Mouse (Mus musculus) heart, postnatal 10 days (tissue): ENCODE results near the gene Celsr3. TPM values are rescaled to one million over a fixed set of nuclear protein-coding genes. Genes with fewer than 3 reads are reported as not detected.
A peak's percentile ranks its signal among the peaks of the same experiment; 100 is the strongest.

Experiments used
- DNase-seq, 2 experiments: peaks; one replicate each; pipeline ENCODE4 v3.0.0; 2021
- intact Hi-C: fragments of 180-260 bp; cut with DNase I; formaldehyde crosslinking; loops from one replicate; pipeline ENCODE4 v1.15.1; 2025
- total RNA-seq, 2 experiments: library from RNA; stranded (reverse); gene quantifications; 2 replicates each; pipeline ENCODE4 v1.2.3; 2021

Celsr3 gene
- total RNA-seq = under 1 TPM; 0.22 to 0.24 TPM

DNA sequence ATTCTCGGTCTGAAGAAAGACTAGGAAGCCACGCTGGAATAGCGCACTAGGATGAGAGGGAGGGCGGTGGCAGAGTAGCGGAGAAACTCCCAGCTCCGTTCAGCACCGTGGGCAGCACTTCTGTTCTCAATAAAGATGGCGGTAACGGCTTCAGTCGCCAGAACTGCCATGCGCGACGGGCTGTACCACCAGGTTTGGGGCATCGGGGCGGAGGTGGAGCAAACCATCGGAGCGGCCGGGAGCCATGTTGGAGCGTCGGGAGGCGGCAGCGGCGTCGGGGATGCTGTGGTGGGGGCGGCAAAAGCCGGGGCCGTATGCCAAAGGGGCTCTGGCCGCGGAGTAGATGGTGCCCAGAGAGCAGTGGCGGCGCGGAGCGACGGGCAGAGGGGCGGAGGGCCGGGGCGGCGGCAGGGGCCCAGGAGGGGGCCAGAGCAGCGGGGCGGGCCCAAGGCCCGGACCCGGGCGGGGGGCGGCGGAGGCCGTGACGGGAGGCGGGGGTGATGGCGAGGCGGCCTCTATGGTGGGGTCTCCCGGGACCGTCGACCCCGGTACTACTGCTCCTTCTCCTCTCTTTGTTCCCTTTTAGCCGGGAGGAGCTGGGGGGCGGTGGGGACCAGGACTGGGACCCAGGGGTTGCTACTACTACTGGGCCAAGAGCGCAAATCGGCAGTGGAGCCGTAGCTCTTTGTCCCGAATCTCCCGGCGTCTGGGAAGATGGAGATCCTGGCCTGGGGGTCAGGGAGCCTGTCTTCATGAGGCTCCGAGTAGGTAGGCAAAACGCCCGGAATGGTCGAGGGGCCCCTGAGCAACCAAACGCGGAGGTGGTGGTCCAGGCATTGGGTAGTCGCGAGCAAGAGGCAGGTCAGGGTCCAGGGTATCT lies at the start of gene Celsr3:
Gene Celsr3, plus strand, starts transcription at position 501 of the 880 bp plus-strand sequence.
- intact Hi-C loops = no loop called here
- peak; percentile 69 to 71 for DNase-seq

DNA sequence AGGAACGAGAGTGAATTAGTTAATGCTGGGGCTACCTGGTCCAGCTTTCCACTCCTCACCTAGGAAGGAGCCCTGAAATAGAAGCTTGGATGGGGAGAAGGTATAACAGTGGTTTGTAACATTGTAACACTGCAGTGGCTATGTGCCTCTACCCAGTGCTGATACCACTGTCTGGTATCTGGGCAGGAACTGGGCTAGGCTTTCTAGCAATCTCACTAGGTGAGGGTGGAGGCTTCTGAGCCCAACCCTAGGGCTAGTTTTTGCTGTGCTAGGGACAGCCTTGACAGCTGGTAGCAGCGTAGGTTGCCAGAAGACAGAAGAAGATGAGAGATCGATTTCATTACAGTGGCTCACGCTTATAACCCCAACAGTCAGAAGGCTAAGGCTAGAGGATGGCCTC lies 49.5 kb upstream of the Celsr3 start:
- intact Hi-C loops = no loop called here
- no peak for DNase-seq

DNA sequence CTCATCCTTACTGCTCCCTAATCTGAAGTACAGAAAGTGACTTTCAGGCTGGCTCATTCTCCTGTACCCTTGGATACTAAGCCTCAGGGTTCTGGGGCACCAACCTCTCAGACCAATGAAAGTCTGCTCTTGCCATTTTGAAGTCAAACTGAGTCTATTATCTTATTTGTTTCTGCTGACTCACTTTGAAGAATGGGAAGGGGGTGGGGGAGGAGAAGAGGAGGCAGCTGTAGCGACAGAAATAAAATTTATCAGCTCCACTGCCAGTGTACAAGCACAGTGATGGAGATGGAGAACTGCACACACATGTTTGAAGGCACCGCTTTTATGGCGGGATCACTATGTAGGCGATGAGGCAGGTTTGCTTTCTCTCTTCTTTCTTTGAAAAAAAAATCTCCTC lies 48.8 kb upstream of the Celsr3 start:
- intact Hi-C loops = no loop called here
- DNase-seq = no peak

DNA sequence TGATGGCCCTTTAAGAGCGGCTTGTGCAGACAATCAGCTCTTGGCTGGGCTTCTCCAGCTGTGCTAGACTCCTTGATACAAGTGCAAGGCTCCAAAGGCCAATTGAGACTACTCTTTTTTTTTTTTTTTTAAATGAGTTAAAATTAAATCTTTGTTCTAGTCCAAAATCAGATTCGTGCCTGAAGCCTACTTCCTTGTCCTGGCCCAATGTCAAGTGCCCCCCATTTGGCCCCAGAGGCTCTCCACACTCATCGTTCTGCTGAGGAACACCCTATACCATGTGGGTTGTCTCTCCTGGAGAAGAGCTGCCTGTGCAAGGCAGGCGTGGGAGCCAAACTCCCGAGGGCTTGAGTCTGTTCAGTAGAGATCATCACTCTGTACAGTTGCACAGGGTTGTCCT lies 45.2 kb upstream of the Celsr3 start:
- DNase-seq = peak; percentile 18 to 27
- intact Hi-C loops = no loop called here

- DNase-seq = no peak
- intact Hi-C loops = no loop called here
These were observed 44.2 kb upstream of the Celsr3 start for GRCm38 (mm10) chr9:108781891-108782290.

DNA sequence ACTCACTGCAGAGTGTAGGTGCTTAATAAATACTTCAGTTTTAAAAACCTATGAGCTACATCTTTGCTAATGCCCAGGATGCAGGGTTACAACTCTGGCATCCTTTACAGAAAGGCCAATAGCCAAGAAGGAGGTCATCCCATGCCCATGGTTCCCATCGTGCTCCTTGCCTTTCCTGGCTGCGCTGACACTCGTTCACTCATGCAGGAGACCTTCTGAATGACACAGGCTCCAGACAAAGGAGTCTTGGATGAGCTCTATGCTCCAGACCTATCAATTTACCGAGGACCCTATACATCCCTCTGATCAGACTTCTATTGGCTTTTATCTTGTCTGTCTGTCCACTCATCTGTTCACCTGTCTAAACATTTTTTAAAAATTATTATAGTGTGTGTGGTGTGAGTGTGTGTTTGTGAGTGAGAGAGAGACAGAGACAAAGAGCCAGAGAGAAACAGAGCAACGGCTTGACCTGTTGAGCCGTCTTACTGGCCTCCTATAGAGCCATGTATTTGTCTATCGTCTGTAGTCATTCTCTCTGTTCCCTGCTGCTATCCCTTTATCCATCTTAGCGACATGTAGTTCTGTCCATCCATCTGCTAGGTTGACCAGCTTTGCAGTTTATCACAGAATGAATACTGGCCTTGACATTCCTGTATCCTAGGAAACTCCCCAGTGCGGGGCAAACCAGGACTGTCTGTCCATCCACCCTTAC lies 43.1 kb upstream of the Celsr3 start:
- DNase-seq = no peak
- intact Hi-C loops = no loop called here

DNA sequence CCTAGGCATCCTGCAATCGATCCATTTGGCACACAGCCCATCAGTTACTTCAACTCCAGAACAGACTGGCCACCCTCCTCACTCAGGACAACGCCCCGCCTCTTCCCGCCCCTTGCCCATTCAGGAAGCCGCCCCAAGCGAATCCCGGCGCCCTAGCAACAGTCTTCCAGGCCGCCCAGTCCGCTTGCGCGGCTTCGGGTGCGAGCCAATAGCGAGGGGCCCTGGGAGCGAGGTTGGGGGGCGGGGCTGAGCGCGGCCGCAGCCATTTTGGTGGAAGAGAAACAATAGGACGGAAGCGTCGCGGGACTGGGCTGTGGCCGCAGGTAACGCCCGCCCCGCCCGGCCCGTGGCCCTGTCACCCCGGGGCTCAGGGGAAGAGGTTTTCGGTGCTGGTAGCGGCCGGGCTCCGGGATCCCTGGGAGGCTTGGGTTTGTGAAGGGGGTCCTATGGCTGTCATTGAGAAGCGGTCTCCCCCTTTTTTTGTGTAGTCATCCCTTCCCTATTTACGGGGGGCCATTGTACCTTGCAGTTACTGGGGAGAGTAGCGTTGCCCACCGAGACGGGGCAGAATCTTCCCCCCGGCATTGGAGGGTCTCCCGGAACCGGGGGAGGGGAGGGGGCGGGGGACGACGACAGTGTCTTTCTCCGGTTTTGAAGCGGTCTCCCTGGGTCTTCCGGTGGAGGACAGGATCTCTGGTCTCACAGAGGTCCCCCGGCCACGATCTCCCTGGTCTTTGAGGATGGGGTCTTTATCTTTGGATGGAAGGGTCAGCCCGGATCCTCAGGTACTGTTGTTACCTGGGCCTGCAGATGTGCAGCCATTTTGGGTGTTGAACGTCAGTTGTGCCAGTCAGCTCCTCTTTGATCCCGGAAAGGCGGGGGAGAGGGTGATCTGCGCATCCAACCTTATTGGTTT lies 42.3 kb upstream of the Celsr3 start, which contains the start of gene Ip6k2:
Gene Ip6k2, plus strand, starts transcription at position 249 of the 916 bp plus-strand sequence.
- peak; percentile 97 for DNase-seq
- intact Hi-C loops = loop anchor here (1.0 kb wide), 1 partner anchor 24 kb away; the partner anchor contains the start of gene Nckipsd

GRCm38 (mm10) chr9:108785416-108785815 lies 40.7 kb upstream of the Celsr3 start:
- no peak for DNase-seq
- intact Hi-C loops = no loop called here

DNA sequence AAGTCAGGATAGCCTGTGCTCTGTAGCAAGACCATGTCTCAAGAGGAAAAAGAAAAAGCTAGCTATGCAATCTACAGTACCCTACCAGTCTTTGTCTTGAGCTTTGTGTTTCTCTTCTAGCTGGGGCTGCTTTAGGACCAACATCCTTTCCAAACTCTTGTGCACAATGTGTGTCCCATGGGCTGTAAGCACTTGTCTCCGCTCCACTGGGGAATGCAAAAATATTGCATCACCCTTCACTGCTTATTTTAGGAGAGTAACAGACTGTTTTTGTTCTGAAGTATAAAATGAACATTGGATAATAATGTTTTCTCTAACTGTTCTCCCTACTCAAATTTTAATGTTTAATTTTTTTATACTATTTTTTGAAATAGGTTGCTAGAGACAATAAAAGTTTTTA lies 39.6 kb upstream of the Celsr3 start:
- intact Hi-C loops = no loop called here
- no peak for DNase-seq

DNA sequence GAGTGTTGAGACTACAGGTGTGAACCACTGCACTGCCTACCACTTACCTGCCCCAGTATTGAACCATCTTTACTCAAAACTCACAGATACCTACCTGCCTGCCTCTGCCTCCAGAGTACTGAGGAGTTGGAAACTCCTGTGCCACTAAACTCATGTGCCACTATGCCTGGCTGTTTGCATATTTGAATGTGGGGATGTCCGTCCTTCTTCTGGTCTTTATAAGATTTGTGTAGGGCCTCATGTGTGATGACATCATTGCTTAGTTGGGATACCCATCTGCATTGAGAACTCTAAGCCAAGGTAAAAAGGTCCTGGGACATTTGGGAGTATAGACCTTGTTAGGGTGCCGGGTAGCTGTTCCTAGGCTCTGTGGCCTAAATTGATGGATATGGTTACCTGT lies 39.0 kb upstream of the Celsr3 start:
- intact Hi-C loops = no loop called here
- no peak for DNase-seq

DNA sequence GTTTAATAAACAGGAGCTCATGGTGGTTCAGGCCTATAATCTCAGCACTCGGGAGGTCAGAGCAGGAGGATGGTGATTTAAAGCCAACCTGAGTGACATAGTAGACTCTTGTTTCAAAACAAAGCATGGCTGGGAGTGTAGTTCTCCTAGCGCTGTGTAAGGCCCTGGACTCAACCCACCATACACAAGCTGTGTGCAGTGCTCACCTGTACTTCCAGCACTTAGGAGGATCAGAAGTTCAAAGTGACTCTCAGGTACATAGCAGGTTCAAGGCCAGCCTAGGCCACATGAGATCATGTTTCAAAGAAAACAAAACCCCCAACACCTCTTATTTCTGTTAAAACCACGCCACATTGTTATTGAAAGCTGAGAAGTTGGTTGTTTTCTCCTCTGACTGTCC lies 37.4 kb upstream of the Celsr3 start:
- intact Hi-C loops = no loop called here
- no peak for DNase-seq

DNA sequence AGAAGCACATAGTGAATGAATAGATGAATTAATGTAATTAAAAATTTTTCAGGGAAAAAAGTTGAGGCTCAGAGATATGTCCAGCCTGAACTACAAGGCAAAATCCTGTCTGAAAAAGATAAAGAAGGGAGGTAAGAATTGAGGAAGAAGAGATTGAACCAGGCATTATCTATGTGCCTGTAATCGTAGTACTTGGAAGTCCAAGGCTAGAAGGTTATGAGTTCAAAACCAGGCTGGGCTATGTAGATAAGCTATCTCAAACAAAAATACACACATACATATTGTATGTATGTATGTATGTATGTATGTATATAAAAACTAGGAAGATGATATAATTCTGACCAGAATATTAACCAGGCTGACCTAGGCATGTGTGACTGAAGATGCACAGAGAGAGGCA lies 33.8 kb upstream of the Celsr3 start:
- DNase-seq = no peak
- intact Hi-C loops = no loop called here

GRCm38 (mm10) chr9:108792730-108793129 lies 33.4 kb upstream of the Celsr3 start:
- no peak for DNase-seq
- intact Hi-C loops = no loop called here

GRCm38 (mm10) chr9:108795281-108795680 lies 30.8 kb upstream of the Celsr3 start:
- intact Hi-C loops = no loop called here
- DNase-seq = no peak

DNA sequence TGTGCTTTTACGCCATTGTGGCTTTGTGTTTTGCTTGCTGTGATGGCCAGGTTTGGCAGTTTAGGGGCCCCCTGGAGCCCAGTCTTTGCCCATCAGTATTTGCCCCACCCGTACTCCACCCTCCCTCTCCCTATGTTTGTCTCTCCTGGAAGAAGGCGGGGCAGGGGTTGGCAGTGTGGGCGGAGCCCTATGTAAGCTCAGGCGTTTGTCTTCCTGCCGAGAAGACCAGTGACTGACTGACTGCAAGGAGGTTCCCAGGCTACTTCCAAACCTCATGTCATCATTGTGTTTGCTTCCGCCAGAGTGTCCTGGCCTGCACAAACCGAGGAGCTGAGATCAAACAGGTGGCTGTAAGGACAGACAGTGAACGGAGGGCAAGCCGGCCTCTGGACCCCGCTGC lies 30.4 kb upstream of the Celsr3 start:
- intact Hi-C loops = no loop called here
- peak; percentile 43 to 58 for DNase-seq

DNA sequence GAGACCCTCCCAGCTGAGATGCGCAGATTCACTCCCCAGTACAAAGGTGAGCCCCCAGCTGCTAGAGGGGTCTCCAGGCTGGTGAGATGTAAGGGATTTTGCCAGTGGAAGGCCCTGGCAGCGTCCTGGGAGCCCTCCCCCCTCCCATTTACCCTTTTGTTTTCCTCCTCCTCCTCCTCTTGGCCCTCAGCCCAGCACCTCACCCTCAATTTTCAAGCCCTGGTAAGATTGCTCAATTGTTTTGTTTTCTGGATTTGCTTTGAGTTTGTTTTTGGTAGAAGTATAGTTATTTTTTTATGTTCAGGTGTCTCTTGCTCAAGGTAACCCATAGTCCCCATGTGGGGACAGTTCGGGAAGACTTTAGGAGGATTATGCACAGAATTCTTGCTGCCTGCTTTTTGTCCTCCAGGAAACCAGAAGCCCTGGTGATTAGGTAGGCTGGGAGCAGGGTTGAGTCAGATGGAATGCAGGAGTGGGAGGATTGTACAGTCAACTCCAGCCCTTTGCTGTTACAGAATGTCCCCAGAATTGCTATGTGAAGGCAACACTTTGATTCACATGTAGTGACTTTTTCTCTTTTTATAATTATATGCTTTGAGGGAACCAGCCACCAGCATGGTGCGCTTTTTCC lies 29.7 kb upstream of the Celsr3 start:
- intact Hi-C loops = no loop called here
- DNase-seq = no peak

GRCm38 (mm10) chr9:108797477-108797876 lies 28.6 kb upstream of the Celsr3 start:
- intact Hi-C loops = no loop called here
- no peak for DNase-seq

- intact Hi-C loops = no loop called here
- no peak for DNase-seq
These were observed 27.5 kb upstream of the Celsr3 start for GRCm38 (mm10) chr9:108798508-108799075.

- intact Hi-C loops = no loop called here
- no peak for DNase-seq
These were observed 26.6 kb upstream of the Celsr3 start for GRCm38 (mm10) chr9:108799564-108799963.

GRCm38 (mm10) chr9:108805768-108806167 lies 20.4 kb upstream of the Celsr3 start:
- intact Hi-C loops = loop anchor here (5.0 kb wide), 1 partner anchor 132 kb away; the partner anchor contains the start of gene Uqcrc1

More at GRCm38 (mm10) chr9:108805768-108806167, 20.4 kb upstream of the Celsr3 start:
- DNase-seq = no peak
